Comparison of ENCODE assay signal across 11 mouse cellular contexts in the genomic region with DNA sequence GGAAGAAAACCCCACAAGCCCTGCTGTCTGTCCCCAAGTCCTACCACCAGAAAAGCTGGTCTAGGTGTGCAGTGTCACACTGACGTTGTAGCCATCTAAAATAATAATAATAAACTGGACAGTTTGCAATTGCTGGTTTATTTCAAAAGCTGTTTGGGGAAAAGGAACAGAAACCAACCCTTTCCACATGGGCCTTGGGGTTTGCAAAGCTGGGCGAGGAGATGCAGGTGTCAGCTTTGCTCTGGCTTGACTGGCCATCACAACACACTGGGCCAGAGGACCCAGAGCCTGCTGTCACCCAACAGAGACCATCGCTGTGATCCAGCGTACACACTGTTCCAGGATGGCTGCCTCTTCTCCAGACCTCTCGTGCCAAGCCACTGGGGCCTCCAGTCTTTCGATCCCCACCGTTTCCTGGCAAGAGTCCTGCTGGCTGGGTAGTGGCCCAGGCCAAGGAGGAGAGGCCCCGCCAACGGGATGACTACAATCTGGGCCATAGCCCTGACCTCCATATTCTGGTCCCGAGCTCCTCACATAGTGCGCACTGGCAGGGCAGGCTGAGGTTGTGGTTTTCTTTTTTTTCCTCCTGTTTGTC. TPM values are rescaled to one million over a fixed set of nuclear protein-coding genes. Genes with fewer than 3 reads are reported as not detected.
DNase-seq lines count a peak whose midpoint lies in the region; ATAC-seq lines count a peak whose summit lies in the region.
"Had no signal": no experiment of that assay in that cellular context is flagged by ENCODE, and none has a peak within 500 bp of the region (broad histone marks: within the 10 kb centered on the region; RNA-seq: fewer than 3 reads in every experiment).

No protein-coding gene starts in this region.

- no peak overlapping the region for H3K4me3 ChIP-seq in embryonic facial prominence, embryonic 10.5 days
- H3K4me3 ChIP-seq: limb, embryonic 10.5 days had no signal

- ATAC-seq in megakaryocyte, adult 5-6 weeks (ENCODE audit: poor library complexity, severe bottlenecking) = peak; percentile 39
- ATAC-seq in CD4-positive, CD25-positive, alpha-beta regulatory T cell, adult 4 months = no peak

- H3K27ac ChIP-seq in embryonic facial prominence, embryonic 10.5 days (replicated peaks) = no peak overlapping the region
- H3K27ac ChIP-seq: limb, embryonic 10.5 days had no signal

- DNase-seq in lung, adult 18-20 months = peak; percentile 15 to 19
- DNase-seq in lung, postnatal 4 days = no peak
- peak; percentile 68 to 86 for DNase-seq in adrenal gland, postnatal 36 days
- DNase-seq in cerebellum, postnatal 10 days = peak; percentile 96 to 98
- DNase-seq in embryonic facial prominence, embryonic 10.5 days (ENCODE audit: low spot score) = no peak

- WGBS in embryonic facial prominence, embryonic 10.5 days = 94% methylated on average over 11 of the region's 11 CpGs

- no peaks in the 10 kb centered on the region for H3K9me3 ChIP-seq in embryonic facial prominence, embryonic 10.5 days
- H3K9me3 ChIP-seq: limb, embryonic 10.5 days had no signal

- H3K4me1 ChIP-seq in embryonic facial prominence, embryonic 10.5 days = no peaks in the 10 kb centered on the region

- H3K36me3 ChIP-seq in embryonic facial prominence, embryonic 10.5 days (replicated peaks) = peaks cover 69% of the 10 kb centered on the region

- no peaks in the 10 kb centered on the region for H3K27me3 ChIP-seq in embryonic facial prominence, embryonic 10.5 days (replicated peaks; ENCODE audit: low read depth, poor library complexity, severe bottlenecking)

RNA-seq across cellular contexts. Expression of a gene that starts 18.0 kb away (rescaled TPM):
- total RNA-seq in adrenal gland, postnatal 36 days (2021) = 100 to 1,000 TPM in 1 of 2 experiments, 10 to 100 TPM in 1; 99.7 to 102 TPM
- 45.3 and 53.6 TPM in 2 replicates for total RNA-seq in megakaryocyte, adult 5-6 weeks (2015)
- total RNA-seq in megakaryocyte, adult 5-6 weeks (2017) = 29.6 and 40.2 TPM in 2 replicates
- polyA plus RNA-seq in CD4-positive, CD25-positive, alpha-beta regulatory T cell, adult 4 months (2017; shearing (Covaris generic)) = 10 to 100 TPM; 46.4 to 48.2 TPM
- 129 and 136 TPM in 2 replicates for polyA plus RNA-seq in embryonic facial prominence, embryonic 10.5 days (2016; fragmentation: Nextera tagmentation; extraction: Ambion mirVana)

RNA-seq across cellular contexts. Expression of a gene that starts 18.1 kb away (rescaled TPM):
- total RNA-seq in adrenal gland, postnatal 36 days (2021) = 10 to 100 TPM; 21.2 to 25.4 TPM
- 1.7 and 3.3 TPM in 2 replicates for total RNA-seq in megakaryocyte, adult 5-6 weeks (2015)
- 5.5 and 7.8 TPM in 2 replicates for total RNA-seq in megakaryocyte, adult 5-6 weeks (2017)
- 10 to 100 TPM in 1 of 2 experiments, 1 to 10 TPM in 1; 7.1 to 15.3 TPM for polyA plus RNA-seq in CD4-positive, CD25-positive, alpha-beta regulatory T cell, adult 4 months (2017; shearing (Covaris generic))
- 8.1 and 10.4 TPM in 2 replicates for polyA plus RNA-seq in embryonic facial prominence, embryonic 10.5 days (2016; fragmentation: Nextera tagmentation; extraction: Ambion mirVana)

RNA-seq across cellular contexts. Expression of a gene that starts 48.0 kb away (rescaled TPM):
- total RNA-seq in adrenal gland, postnatal 36 days (2021) = not detected
- not detected in 2 replicates for total RNA-seq in megakaryocyte, adult 5-6 weeks (2015)
- not detected in 2 replicates for total RNA-seq in megakaryocyte, adult 5-6 weeks (2017)
- polyA plus RNA-seq in CD4-positive, CD25-positive, alpha-beta regulatory T cell, adult 4 months (2017; shearing (Covaris generic)) = not detected
- polyA plus RNA-seq in embryonic facial prominence, embryonic 10.5 days (2016; fragmentation: Nextera tagmentation; extraction: Ambion mirVana) = 0.21 and 0.22 TPM in 2 replicates
- polyA plus RNA-seq: embryonic facial prominence, embryonic 11.5 days; heart, embryonic 14.5 days; limb, embryonic 10.5 days; small intestine, adult 2 months had no signal

Comparison
In these comparisons a context has a peak if more than half of its experiments do, and no peak if none do; other contexts are left out.
1. DNase-seq: peak in lung, adult 18-20 months (2 of 2), adrenal gland, postnatal 36 days (2 of 2) and cerebellum, postnatal 10 days (2 of 2); none in lung, postnatal 4 days (0 of 2) and embryonic facial prominence, embryonic 10.5 days (single experiment).